Mouse (Mus musculus): ENCODE measurements around the gene Rhod.

DNA sequence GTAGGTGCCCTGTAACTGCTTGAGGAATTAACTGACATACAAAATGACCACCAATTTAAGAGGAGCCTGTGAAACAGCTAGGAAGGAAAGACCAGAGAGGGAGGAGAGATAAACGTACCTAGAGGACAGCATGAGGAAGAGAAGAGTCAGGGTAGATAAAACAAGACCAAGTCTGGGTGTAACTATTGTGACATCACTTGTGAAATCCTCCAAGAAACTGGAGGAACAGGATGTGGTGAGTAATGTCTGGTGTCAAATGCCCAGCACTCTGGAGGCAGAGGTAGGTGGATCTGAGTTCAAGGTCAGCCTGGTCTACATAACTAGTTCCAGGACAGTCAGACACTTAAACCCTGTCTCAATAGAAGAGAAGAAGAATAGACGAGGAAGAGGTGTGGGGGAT lies 30.2 kb downstream of the Rhod start:
- TF ChIP-seq POLR2A (IDR thresholded peaks at IDR 0.05; ENCODE audit: control insufficient read depth in 1 of 2, insufficient read depth in 1 of 2, low read depth in 1 of 2, low read length in 2 of 2, poor library complexity in 1 of 2) (peak in 1 of 2 experiments; percentile 18; a peak in 1 of 4 replicates), CTCF (IDR thresholded peaks at IDR 0.05 in 2 of 3, conservative IDR thresholded peaks at IDR 0.05 in 1 of 3; ENCODE audit: control insufficient read depth in 1 of 3, insufficient read depth in 1 of 3, low read depth in 2 of 3, low read length in 3 of 3, poor library complexity in 1 of 3, severe bottlenecking in 1 of 3) (no peak), RAD21 (IDR thresholded peaks at IDR 0.05; ENCODE audit: low read depth, low read length) (no peak), UBTF (IDR thresholded peaks at IDR 0.05; ENCODE audit: borderline replicate concordance, insufficient read depth, low read depth, low read length) (no peak), TAL1 (IDR thresholded peaks at IDR 0.05; ENCODE audit: low read length) (no peak), CHD2 (IDR thresholded peaks at IDR 0.05; ENCODE audit: low read length) (no peak), EP300 (IDR thresholded peaks at IDR 0.05; ENCODE audit: low read depth in 1 of 2, low read length in 2 of 2) (peak; percentile 39 to 72; a peak in 3 of 4 replicates), CHD1 (IDR thresholded peaks at IDR 0.05; ENCODE audit: low read depth, low read length) (no peak), POLR2AphosphoS5 (IDR thresholded peaks at IDR 0.05; ENCODE audit: borderline replicate concordance, low read depth, low read length) (no peak), MXI1 (IDR thresholded peaks at IDR 0.05; ENCODE audit: low read depth, low read length) (peak; percentile 23; the same call in 1 of the 2 replicates), ZMIZ1 (IDR thresholded peaks at IDR 0.05; ENCODE audit: low read depth, low read length) (no peak)

Measured in MEL (cell line).